Mouse (Mus musculus) natural killer cell, adult 2 months (primary cell): ENCODE results near the gene Sh2d1b1.

Source experiments
- DNase-seq, 2 experiments: peaks; one replicate each; pipeline ENCODE4 v3.0.0; 2022; ENCODE audit warnings: low spot score in 2 of 2

The Sh2d1b1 gene

DNA sequence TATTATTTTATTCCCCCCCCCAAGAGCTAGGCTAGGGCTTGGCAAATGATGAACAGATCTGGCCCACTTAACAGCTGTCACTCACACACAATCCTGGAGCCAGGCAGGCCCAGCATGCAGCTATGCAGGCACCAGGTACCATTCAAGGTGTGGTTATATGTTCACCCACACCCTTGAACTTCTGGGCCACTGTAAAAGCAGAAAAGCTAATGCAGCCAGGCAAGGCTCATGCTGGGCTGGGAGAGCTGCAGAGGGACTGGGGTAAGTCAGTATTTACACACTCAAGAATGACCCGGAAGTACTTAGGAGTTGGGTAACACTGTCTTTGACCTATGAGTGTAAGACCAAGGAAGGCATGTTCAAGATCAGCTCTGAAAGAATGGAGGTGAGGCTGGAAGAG lies 47.2 kb downstream of the Sh2d1b1 start:
- no peak for DNase-seq

DNA sequence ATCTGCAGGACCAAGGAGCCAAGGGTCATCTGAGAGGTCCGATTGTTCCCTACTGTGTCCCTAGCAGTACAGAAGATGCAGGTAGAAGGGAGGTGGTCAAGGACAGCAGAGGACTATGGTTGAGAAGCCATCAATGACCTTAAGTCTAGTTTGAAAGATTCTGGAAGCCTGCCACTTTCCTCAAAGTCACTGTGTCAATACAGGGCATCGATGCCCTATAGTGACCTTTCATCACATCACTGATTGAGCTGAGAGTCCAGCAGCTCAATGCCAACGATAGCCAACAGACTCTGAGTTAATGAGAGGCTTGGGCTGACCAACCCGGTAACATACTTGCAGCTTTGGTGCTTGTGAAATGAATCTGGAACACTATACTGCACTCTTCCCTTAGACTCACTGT lies 48.2 kb downstream of the Sh2d1b1 start:
- no peak for DNase-seq

DNA sequence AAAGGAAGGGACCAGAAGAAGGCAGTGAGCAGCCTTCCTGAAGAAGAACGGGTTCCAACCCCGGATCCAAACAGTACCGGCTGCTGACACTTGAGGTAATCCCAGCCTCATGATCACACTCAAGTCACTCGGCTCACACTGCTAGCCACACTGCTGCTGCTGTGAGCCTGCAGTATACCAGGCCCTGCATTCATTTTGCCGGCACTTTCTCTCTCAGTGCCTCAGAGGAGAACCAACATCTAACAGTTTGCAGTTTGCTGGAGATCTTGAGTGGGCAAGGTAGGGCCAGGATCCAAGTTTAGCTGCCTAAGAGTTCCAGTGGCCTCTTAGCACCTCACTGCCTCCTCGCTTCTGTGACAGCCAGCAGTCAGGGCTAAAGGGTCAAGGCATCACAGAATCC lies 54.8 kb downstream of the Sh2d1b1 start:
- DNase-seq = no peak

DNA sequence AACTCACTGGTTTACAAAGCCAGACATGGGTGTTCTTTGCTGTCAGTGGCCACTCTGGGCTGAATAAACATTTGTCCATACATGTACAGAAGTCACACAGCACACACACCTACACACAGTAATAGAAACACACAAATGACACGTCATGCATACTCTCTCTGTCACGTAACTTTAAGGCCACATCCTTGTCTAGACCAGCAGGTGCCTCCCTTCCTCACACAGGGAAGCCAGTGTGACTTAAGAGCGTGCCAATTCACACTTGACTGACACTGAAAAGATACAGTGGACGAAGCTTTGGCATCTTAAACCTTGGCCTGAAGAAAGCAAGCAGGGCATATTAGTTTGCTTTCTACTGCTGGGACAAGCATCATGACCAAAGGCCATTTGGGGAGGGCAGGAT lies 55.7 kb downstream of the Sh2d1b1 start:
- no peak for DNase-seq
